Mouse (Mus musculus): ENCODE measurements around the gene Tll1. TPM values are rescaled to one million over a fixed set of nuclear protein-coding genes. Genes with fewer than 3 reads are reported as not detected.
"Not testable (repeated sequence)": the region's sequence is repeated elsewhere in the genome, so short reads cannot be mapped to it uniquely, and the experiment has no call there.

The Tll1 gene
- polyA plus RNA-seq, 1 experiment from 2014 or later = 0.86 TPM

DNA sequence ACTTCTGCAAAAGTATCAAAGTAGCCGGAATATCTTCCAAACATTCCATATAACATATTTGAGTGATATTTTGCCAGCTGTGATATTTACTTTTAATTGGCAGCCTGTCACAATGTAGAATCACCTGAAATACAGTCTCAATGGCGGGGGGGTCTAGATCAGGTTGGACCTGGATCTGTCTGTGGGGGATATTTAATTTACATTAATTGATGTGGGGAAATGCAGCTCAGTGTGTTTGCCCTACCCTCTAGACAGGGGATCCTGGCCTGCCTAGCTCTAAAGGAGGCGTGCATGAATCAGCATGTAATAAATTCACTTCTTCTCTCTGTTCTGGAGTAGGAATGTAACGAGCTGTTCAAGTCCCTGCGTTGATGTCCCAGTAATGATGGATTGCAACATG, 181.7 kb downstream of the Tll1 start:
- Histone ChIP-seq H3K9ac (replicated peaks; ENCODE audit: low read length) (no peak overlapping the region), H3K36me3 (ENCODE audit: insufficient read depth, low read length) (no peaks in the 10 kb centered on the region), H3K4me1 (ENCODE audit: insufficient read depth, low read length) (no peaks in the 10 kb centered on the region), H3K4me2 (replicated peaks; ENCODE audit: low read depth, low read length) (no peak overlapping the region), H3K27me3 (ENCODE audit: insufficient read depth, low read length) (no peaks in the 10 kb centered on the region), H3K9me3 (ENCODE audit: low read length) (no peaks in the 10 kb centered on the region), H3K4me3 (ENCODE audit: low read length) (no peak overlapping the region), H3K27ac (ENCODE audit: low read length) (no peak overlapping the region)
- ATAC-seq (ENCODE audit: low FRiP score, low TSS enrichment) = no peak
- WGBS = 65% methylated on average over 5 of the region's 5 CpGs

DNA sequence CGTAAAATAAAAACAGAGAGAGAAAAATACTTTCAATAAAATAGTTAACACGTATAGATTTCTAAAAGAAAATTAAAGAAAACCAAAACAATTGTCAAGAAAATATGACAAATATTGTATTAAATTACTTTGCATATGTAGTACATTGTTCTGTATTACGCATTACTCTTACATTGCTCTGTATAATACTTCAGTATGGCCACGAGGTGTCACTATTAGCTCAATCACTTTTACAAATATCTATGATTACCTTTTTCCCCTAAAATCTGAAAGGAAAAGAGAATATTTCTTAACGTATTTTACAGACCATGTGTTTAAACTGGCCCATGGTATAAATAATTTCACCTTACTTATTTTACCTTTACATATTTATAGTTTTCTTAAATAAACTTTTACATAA, 182.5 kb downstream of the Tll1 start:
- Histone ChIP-seq H3K9ac (replicated peaks; ENCODE audit: low read length) (no peak overlapping the region), H3K9me3 (ENCODE audit: low read length) (no peaks in the 10 kb centered on the region), H3K36me3 (ENCODE audit: insufficient read depth, low read length) (no peaks in the 10 kb centered on the region), H3K4me1 (ENCODE audit: insufficient read depth, low read length) (no peaks in the 10 kb centered on the region), H3K27me3 (ENCODE audit: insufficient read depth, low read length) (no peaks in the 10 kb centered on the region), H3K4me3 (ENCODE audit: low read length) (no peak overlapping the region), H3K27ac (ENCODE audit: low read length) (no peak overlapping the region), H3K4me2 (replicated peaks; ENCODE audit: low read depth, low read length) (no peak overlapping the region)
- WGBS = 37% methylated on average over 5 of the region's 5 CpGs
- no peak for ATAC-seq (ENCODE audit: low FRiP score, low TSS enrichment)

DNA sequence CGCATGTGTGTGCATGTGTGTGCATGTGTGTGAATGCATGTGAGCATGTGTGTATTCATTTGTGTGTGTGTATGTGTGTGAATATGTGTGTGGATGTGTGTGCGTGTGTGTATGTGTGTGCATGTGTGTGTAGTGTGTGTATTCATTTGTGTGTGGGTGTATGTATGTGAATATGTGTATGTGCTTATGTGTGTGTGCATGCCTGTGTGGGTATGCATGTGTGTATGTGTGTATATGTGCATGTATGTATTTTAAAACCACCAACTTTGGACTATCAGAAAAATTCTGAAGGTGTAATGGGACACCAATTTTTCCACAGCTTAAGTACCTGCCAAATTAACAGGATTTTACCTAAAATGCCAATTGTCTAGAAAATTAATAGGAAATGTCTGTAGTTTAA, 183.0 kb downstream of the Tll1 start:
- Histone ChIP-seq H3K27ac (ENCODE audit: low read length) (no peak overlapping the region), H3K36me3 (ENCODE audit: insufficient read depth, low read length) (no peaks in the 10 kb centered on the region), H3K9ac (replicated peaks; ENCODE audit: low read length) (no peak overlapping the region), H3K4me2 (replicated peaks; ENCODE audit: low read depth, low read length) (no peak overlapping the region), H3K4me1 (ENCODE audit: insufficient read depth, low read length) (no peaks in the 10 kb centered on the region), H3K27me3 (ENCODE audit: insufficient read depth, low read length) (no peaks in the 10 kb centered on the region), H3K4me3 (ENCODE audit: low read length) (no peak overlapping the region), H3K9me3 (ENCODE audit: low read length) (no peaks in the 10 kb centered on the region)
- WGBS = 96% methylated on average over 2 of the region's 2 CpGs
- no peak for ATAC-seq (ENCODE audit: low FRiP score, low TSS enrichment)

DNA sequence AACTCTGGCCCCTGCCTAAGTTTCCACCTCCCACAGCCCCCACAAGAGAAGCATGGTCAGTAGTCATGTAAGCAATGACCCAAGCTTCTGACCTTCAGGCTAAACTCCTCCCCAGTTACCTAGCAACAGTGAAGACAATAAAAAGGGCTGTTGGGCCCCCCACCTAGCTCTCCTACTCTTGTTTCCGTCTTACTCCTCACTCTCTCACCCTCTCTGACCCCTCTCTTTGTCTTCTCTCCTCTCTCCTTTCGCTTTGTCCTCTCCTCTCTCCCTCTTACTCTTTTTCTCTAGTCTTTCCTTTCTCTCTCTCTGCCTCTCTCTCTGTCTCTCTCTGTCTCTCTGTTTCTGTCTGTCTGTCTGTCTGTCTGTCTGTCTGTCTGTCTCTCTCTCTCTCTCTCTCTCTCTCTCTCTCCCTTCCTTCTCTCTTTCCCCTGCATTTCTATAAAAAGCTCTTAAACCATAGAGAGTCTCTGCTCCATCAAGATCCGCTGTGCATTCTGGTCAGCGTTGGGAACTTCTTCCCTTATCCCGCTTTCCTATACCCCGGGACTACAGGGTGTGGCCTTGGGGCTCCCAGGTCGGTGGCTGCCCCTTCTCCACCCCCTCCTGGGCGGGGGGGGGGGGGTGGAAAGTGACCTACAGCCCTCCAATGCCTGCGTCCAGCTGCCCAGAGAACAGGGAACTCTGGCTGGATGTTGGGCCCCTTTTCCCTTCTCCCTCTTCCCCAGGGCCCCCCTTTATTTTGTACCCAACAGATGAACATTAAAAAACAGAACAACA, 235.3 kb downstream of the Tll1 start:
- ATAC-seq (ENCODE audit: low FRiP score, low TSS enrichment) = peak; percentile 90
- WGBS = 23% methylated on average over 8 of the region's 9 CpGs
- H3K27me3 ChIP-seq (ENCODE audit: insufficient read depth, low read length) = not testable (repeated sequence)

More for the DNA sequence above, 235.3 kb downstream of the Tll1 start:
- H3K4me3 ChIP-seq (ENCODE audit: low read length); H3K4me1 ChIP-seq (ENCODE audit: insufficient read depth, low read length); H3K9me3 ChIP-seq (ENCODE audit: low read length); H3K4me2 ChIP-seq (replicated peaks; ENCODE audit: low read depth, low read length); H3K9ac ChIP-seq (replicated peaks; ENCODE audit: low read length); H3K36me3 ChIP-seq (ENCODE audit: insufficient read depth, low read length); H3K27ac ChIP-seq (ENCODE audit: low read length): not testable (repeated sequence)
